Mouse (Mus musculus) intestine, postnatal 0 days (tissue): ENCODE measurements around the gene Nrbf2. TPM values are rescaled to one million over a fixed set of nuclear protein-coding genes. Genes with fewer than 3 reads are reported as not detected.

ENCODE experiments used
- ATAC-seq: fragments of 200-750 bp; cut with Nextera tagmentation; 2 replicates; pipeline ENCODE4 v1.8.0; 2017; ENCODE audit warnings: mild to moderate bottlenecking, moderate TSS enrichment, moderate library complexity
- H3K27ac ChIP-seq: fragments of 300-500 bp; sonication (generic); 2 replicates; pipeline ENCODE4 v1.5.1; 2014; ENCODE audit warnings: mild to moderate bottlenecking, low read depth, low read length, moderate library complexity
- H3K27me3 ChIP-seq: fragments of 300-500 bp; sonication (generic); replicated peaks from 2 replicates; pipeline ENCODE4 v1.6.1; 2014; ENCODE audit warnings: low read length, mixed read lengths; ENCODE audit not compliant: control insufficient read depth, insufficient read depth
- H3K36me3 ChIP-seq: fragments of 300-500 bp; sonication (generic); 2 replicates; pipeline ENCODE4 v1.6.1; 2014; ENCODE audit warnings: mild to moderate bottlenecking, moderate library complexity; ENCODE audit not compliant: control insufficient read depth, insufficient read depth
- H3K4me1 ChIP-seq: fragments of 300-500 bp; sonication (generic); replicated peaks from 2 replicates; pipeline ENCODE4 v1.6.1; 2014; ENCODE audit warnings: antibody characterized with exemption, low read length, mixed read lengths; ENCODE audit not compliant: control insufficient read depth, insufficient read depth
- H3K4me2 ChIP-seq: fragments of 300-500 bp; sonication (generic); replicated peaks from 2 replicates; pipeline ENCODE4 v1.6.1; 2014; ENCODE audit warnings: low read depth, mild to moderate bottlenecking, moderate library complexity
- H3K4me3 ChIP-seq: fragments of 300-500 bp; sonication (generic); 2 replicates; pipeline ENCODE4 v1.5.1; 2014; ENCODE audit warnings: low read depth, low read length
- H3K9ac ChIP-seq: fragments of 300-500 bp; sonication (generic); 2 replicates; pipeline ENCODE4 v1.6.1; 2014; ENCODE audit warnings: mild to moderate bottlenecking, low read depth, low read length
- H3K9me3 ChIP-seq: fragments of 300-500 bp; sonication (generic); 2 replicates; pipeline ENCODE4 v1.6.1; 2016; ENCODE audit warnings: mixed run types; ENCODE audit not compliant: control insufficient read depth
- CTCF ChIP-seq: sonication (generic); IDR thresholded peaks from 2 replicates; pipeline ENCODE4 v1.5.1; 2016; ENCODE audit warnings: low read depth, mild to moderate bottlenecking, control low read depth, antibody characterized with exemption, moderate library complexity
- WGBS: fragments of 180-500 bp; shearing (Covaris S2); extraction: QIAGEN DNeasy Blood & Tissue Kit; methylation state at CpG from one replicate; pipeline ENCODE4 v1.1.7; 2014; 5-methylcytosine and 5-hydroxymethylcytosine counted together
- polyA plus RNA-seq: library from polyadenylated mRNA; unstranded; fragments of >200 nt; fragmentation: Nextera tagmentation; extraction: Ambion mirVana; gene quantifications from 2 replicates; pipeline ENCODE4 v1.2.1, GENCODE M21; 2015

Gene Nrbf2
- 31.7 and 33.0 TPM in 2 replicates for polyA plus RNA-seq

- WGBS, result 2% methylated on average over 43 of the region's 52 CpGs
- no peaks in the 10 kb centered on the region for H3K36me3 ChIP-seq
- peaks cover 3% of the 10 kb centered on the region; the same call in 1 of the 2 replicates for H3K4me1 ChIP-seq
- no peaks in the 10 kb centered on the region for H3K9me3 ChIP-seq
- H3K27me3 ChIP-seq, result no peaks in the 10 kb centered on the region
- ATAC-seq, result peak; percentile 97
- TF ChIP-seq CTCF, result no peak; the same call in 1 of the 2 replicates
- H3K4me3 ChIP-seq, result peak within 1 kb of the TSS; percentile 83
- peak within 1 kb of the TSS; percentile 86 for H3K4me2 ChIP-seq
- H3K27ac ChIP-seq, result peak within 1 kb of the TSS; percentile 87
- peak within 1 kb of the TSS; percentile 90 for H3K9ac ChIP-seq
These were observed at the start of gene Nrbf2 for GRCm38 (mm10) chr10:67285176-67285814. Gene Nrbf2 (minus strand): TSS chr10:67285305.

DNA sequence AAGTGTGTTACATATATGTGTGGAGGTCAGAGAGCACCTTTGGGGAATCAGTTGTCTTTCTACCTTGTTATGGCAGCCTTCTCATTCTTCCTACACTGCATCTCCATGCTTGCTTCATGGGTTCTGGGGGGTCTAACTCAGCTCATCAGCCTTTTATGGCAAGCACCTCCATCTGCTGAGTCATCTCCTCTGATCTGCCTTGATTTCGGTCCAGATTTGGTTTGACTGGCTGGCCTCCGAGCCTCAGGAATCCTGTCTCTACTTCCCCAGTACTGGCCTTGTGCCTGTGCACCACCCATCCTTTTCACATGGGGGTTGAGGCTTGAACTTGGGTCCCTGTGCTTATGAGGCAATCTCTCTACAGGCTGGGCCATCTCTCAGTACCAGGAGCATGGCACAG lies 45.5 kb upstream of the Nrbf2 start:
- no peaks in the 10 kb centered on the region for H3K9me3 ChIP-seq
- TF ChIP-seq CTCF, result no peak
- ATAC-seq, result no peak

GRCm38 (mm10) chr10:67329661-67330060 lies 44.6 kb upstream of the Nrbf2 start:
- Histone ChIP-seq H3K9me3 (no peaks in the 10 kb centered on the region), H3K27me3 (no peaks in the 10 kb centered on the region), H3K4me2 (no peak overlapping the region), H3K27ac (no peak overlapping the region), H3K36me3 (no peaks in the 10 kb centered on the region), H3K4me1 (no peaks in the 10 kb centered on the region), H3K9ac (no peak overlapping the region), H3K4me3 (no peak overlapping the region)
- no peak for ATAC-seq
- TF ChIP-seq CTCF, result no peak
- 44% methylated on average over 11 of the region's 11 CpGs for WGBS

More for the DNA sequence above, 45.5 kb upstream of the Nrbf2 start:
- WGBS, result 85% methylated on average over 2 of the region's 2 CpGs
- no peaks in the 10 kb centered on the region for H3K36me3 ChIP-seq
- H3K27me3 ChIP-seq, result no peaks in the 10 kb centered on the region
- H3K9ac ChIP-seq, result no peak overlapping the region
- H3K4me3 ChIP-seq, result no peak overlapping the region
- H3K4me1 ChIP-seq, result no peaks in the 10 kb centered on the region
- H3K27ac ChIP-seq, result no peak overlapping the region
- no peak overlapping the region for H3K4me2 ChIP-seq

GRCm38 (mm10) chr10:67328208-67328607 lies 43.1 kb upstream of the Nrbf2 start:
- H3K9ac ChIP-seq, result no peak overlapping the region
- 82% methylated on average over 5 of the region's 5 CpGs for WGBS
- no peak for TF ChIP-seq CTCF

GRCm38 (mm10) chr10:67324036-67324435 lies 38.9 kb upstream of the Nrbf2 start:
- Histone ChIP-seq H3K4me3 (no peak overlapping the region), H3K36me3 (no peaks in the 10 kb centered on the region), H3K27ac (no peak overlapping the region), H3K27me3 (no peaks in the 10 kb centered on the region; the same call in 1 of the 2 replicates), H3K4me2 (no peak overlapping the region), H3K4me1 (no peaks in the 10 kb centered on the region), H3K9me3 (no peaks in the 10 kb centered on the region), H3K9ac (no peak overlapping the region)
- 67% methylated on average over 1 of the region's 1 CpGs for WGBS
- TF ChIP-seq CTCF, result no peak
- ATAC-seq, result no peak

More at GRCm38 (mm10) chr10:67328208-67328607, 43.1 kb upstream of the Nrbf2 start:
- Histone ChIP-seq H3K4me2 (no peak overlapping the region), H3K36me3 (no peaks in the 10 kb centered on the region), H3K27ac (no peak overlapping the region), H3K27me3 (no peaks in the 10 kb centered on the region), H3K9me3 (no peaks in the 10 kb centered on the region), H3K4me3 (no peak overlapping the region), H3K4me1 (no peaks in the 10 kb centered on the region)
- no peak for ATAC-seq

- ATAC-seq, result no peak
- 74% methylated on average over 2 of the region's 2 CpGs for WGBS
- Histone ChIP-seq H3K27ac (no peak overlapping the region), H3K4me3 (no peak overlapping the region), H3K4me1 (no peaks in the 10 kb centered on the region), H3K4me2 (no peak overlapping the region), H3K9ac (no peak overlapping the region), H3K27me3 (no peaks in the 10 kb centered on the region; the same call in 1 of the 2 replicates), H3K36me3 (no peaks in the 10 kb centered on the region), H3K9me3 (no peaks in the 10 kb centered on the region)
- TF ChIP-seq CTCF, result no peak
These were observed 36.3 kb upstream of the Nrbf2 start for GRCm38 (mm10) chr10:67321396-67321795.
